Mouse (Mus musculus) Patski (cell line): ENCODE data around the gene Ifitm2. TPM values are rescaled to one million over a fixed set of nuclear protein-coding genes. Genes with fewer than 3 reads are reported as not detected.

Experiments
- ATAC-seq: fragments of 100-300 bp; one replicate; pipeline ENCODE4 v1.8.0; 2021
- CTCF ChIA-PET: fragments of 350-600 bp; sonication (Branson Sonifier 250); formaldehyde crosslinking; loops from one replicate; lab custom pipeline; 2022; ENCODE audit warnings: inconsistent platforms; lab: Charles Lee
- POLR2A ChIA-PET: fragments of 350-600 bp; sonication (Branson Sonifier 250); formaldehyde crosslinking; loops from one replicate; lab custom pipeline; 2022; ENCODE audit warnings: antibody characterized with exemption, inconsistent platforms; lab: Charles Lee
- DNase-seq: peaks from one replicate; pipeline ENCODE4 v3.0.0-alpha.2; 2011; ENCODE audit warnings: low read depth, low spot score
- H3K27me3 ChIP-seq: fragments of 371-371 bp; one replicate; pipeline ENCODE4 v1.5.1; 2021
- CTCF ChIP-seq: fragments of 100-300 bp; IDR thresholded peaks from one replicate; pipeline ENCODE4 v1.5.1; 2021
- in situ Hi-C: fragments of 300-500 bp; cut with MboI; formaldehyde crosslinking; loops from 3 replicates; pipeline ENCODE4 v1.11.1; 2018; ENCODE audit warnings: low pct_unique_long_range_greater_than_20kb, mixed read lengths
- polyA plus RNA-seq: library from polyadenylated mRNA; unstranded; gene quantifications from one replicate; pipeline ENCODE4 v1.2.3, GENCODE M21; 2021

The Ifitm2 gene
- polyA plus RNA-seq, 1 experiment from 2014 or later: 257 TPM

DNA sequence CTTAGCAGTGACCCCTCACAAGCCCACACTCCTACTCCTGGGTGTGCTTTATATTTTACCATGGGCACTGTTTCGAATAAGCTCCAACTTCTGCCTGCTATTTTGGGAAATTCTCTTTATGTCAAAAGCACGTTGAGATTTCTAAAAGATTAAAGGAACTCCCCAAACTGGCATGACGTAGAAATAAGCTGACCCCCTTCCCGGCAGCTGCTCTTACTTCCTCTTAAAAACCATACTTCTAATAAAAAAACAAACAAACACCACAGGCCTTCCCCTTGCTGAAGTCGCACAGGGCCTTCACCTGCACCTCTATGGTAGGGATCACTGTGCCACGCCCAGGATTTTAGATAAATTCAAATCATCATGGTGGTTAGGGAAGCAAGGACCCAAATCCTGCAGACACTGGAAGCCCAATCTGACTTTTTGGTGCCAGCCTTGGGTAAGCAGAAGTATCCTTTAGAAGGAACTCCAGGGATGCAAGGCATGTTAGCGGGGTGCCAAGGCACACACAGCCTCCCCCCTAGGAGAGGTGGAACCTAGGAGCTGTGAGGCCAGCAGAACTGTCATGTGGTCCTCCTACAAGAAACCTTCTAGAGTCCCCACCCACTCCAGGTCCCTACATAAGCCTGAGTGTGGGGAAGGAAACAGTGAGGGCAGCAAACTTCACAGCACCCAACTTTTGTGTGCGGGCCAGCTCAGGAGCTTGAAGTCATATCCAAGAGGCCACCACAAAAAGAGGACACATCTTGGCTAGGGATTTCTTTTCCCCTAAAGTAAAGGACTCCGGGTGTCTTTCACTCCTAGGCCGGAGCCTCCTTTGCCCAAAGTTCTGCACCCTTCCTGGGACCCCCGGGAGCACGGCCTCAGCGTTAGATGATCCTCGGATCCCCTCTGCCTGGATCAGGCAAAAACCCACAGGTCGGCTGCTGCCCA, 1.7 kb downstream of the Ifitm2 start:
- in situ Hi-C loops: no loop called here
- ChIA-PET CTCF (interaction anchor here (1.3 to 2.0 kb wide), 2 partner anchors 12 to 46 kb away, joined by 3 to 5 read pairs; no protein-coding TSS in a partner anchor), POLR2A (interaction anchor here (1.1 kb wide), 1 partner anchor 11 kb away, joined by 3 read pairs; no protein-coding TSS in a partner anchor)
- no peak for TF ChIP-seq CTCF
- no peak for ATAC-seq
- H3K27me3 ChIP-seq: no peaks in the 10 kb centered on the region
- DNase-seq: no peak

DNA sequence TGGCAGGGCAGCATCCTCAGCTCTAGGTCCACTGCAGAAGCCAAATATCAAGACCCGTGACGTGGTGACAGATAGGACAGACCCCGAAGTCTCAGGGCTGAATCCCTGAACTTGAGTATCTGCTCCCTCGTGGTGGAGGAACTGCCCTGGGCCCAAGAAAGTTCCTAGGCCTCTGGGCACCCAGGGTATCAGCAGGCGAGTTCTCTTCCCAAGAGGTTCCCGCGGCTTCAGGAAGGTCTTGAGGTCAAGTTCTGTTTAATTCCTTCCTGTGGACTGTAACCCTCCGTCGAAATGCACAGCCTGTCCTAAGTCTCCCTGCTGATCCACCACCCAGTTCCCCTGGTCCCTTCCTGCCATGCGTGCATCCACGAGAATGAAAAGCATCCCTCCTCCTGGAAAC, 2.7 kb downstream of the Ifitm2 start:
- no peak for ATAC-seq
- no peak for TF ChIP-seq CTCF
- POLR2A ChIA-PET: no interaction called here
- CTCF ChIA-PET: no interaction called here
- H3K27me3 ChIP-seq: no peaks in the 10 kb centered on the region
- no peak for DNase-seq
- in situ Hi-C loops: no loop called here

DNA sequence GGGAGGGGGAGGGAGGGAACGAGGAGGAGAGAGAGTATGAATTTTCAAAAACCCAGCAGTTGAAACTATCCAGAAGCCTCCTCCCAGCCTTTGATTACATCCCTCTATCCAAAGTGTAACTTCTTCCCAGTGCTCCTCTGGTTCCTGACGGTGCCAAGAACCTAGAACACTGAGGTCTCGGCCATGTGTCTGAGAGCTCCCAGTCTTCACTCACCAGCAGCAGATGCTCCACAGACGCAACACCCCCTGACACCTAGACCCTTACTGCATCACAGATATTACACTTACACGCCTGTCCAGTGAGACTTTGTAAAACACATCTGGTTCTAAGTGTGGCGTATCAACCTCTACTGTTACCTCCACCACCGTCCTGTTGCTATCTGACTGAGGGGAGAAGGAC, 3.3 kb downstream of the Ifitm2 start:
- H3K27me3 ChIP-seq: no peaks in the 10 kb centered on the region
- POLR2A ChIA-PET: no interaction called here
- DNase-seq (no peak), ATAC-seq (no peak)
- CTCF ChIA-PET: interaction anchor here (0.9 kb wide), 1 partner anchor 10 kb away, joined by 3 read pairs; no protein-coding TSS in a partner anchor
- TF ChIP-seq CTCF: no peak
- in situ Hi-C loops: no loop called here

DNA sequence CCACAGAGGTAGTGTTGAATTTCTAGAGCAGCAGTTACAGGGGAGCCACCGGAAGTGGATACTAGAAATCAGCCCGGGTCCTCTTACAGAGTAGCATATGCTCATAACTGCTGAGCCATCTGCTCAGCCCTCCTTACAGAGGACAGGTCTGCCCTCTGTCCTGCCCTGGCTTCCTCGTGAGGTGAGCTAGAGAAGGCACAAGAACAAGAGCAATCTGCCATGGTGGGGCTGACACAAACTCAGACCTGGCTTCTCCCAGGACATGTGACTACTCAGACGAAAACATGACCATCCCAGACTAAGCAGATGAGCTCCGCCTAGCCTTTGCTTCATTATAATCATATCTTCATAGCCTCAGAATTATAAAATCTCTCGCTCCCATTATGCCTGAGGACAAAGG, 4.0 kb downstream of the Ifitm2 start:
- ATAC-seq (no peak), DNase-seq (no peak)
- ChIA-PET CTCF (interaction anchor here (0.9 kb wide), 1 partner anchor 9 kb away, joined by 3 read pairs; no protein-coding TSS in a partner anchor), POLR2A (interaction anchor here (0.6 kb wide), 1 partner anchor 376 kb away, joined by 3 read pairs; the partner anchor contains the start of genes Deaf1 and Tmem80)
- no peak for TF ChIP-seq CTCF
- H3K27me3 ChIP-seq: no peaks in the 10 kb centered on the region
- in situ Hi-C loops: no loop called here

DNA sequence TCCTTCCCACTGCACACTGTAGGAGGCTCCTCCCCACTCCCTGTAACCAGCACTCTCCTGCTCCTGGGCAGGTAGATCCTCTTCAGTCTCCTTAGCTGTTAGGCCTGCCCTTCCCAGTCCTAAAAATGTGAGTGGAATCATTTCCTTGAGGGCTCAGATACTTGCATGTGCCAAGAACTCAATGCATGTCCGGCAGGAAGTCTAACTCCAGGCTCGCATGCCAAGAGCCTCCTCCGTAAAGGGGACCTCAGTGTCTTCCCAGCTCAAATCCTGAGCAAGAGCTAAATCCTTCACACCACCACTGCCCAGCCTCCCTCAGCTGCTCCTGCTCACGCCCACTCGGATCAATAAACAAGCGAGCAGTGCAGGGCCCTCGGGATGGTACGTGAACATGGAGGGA, 4.7 kb downstream of the Ifitm2 start:
- in situ Hi-C loops: no loop called here
- H3K27me3 ChIP-seq: no peaks in the 10 kb centered on the region
- no peak for DNase-seq
- no peak for ATAC-seq
- ChIA-PET POLR2A (interaction anchor here (0.6 kb wide), 1 partner anchor 376 kb away, joined by 3 read pairs; the partner anchor contains the start of genes Deaf1 and Tmem80), CTCF (interaction anchor here (1.3 kb wide), 1 partner anchor 8 kb away, joined by 4 read pairs; no protein-coding TSS in a partner anchor)
- TF ChIP-seq CTCF: no peak

DNA sequence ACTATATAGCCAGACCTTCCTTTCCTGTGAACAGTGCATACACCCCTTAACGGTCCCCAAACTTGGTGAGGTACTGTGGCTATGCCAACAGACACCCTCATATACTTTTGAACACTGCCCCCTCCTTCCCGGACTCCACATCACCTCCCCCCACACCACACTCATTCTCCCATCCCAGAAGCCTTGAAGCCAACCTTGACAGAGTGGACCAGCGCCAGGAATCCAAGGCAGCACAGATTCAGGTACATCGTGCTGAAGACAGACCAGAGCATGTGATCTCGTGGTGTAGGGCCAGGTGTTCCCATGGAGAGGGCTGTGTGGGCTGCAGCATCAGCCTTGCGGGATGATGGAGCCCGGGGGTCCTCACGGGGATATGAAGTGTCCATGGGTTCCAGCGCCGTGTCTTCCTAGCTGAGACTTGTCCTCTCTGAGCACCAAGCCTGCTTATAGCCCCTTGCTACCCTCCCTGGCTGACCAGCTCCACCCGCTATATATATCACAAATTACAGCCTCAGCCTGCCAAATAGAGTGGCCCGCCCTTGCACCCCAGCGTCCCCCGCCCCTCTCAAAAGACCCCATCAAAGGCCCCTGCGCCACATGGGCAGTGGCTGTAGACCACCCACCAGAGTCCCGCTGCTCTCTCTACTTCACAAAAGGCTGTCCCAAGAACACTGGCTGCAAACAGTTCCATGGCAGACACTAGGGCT, 5.8 kb downstream of the Ifitm2 start, which contains the start of gene Ifitm5:
Ifitm5 (minus strand) TSS at position 468 of the 707 bp plus-strand sequence.
- in situ Hi-C loops: no loop called here
- DNase-seq (no peak), ATAC-seq (no peak)
- CTCF ChIA-PET: interaction anchor here (1.3 kb wide), 1 partner anchor 9 kb away, joined by 4 read pairs; no protein-coding TSS in a partner anchor
- POLR2A ChIA-PET: no interaction called here
- no peaks in the 10 kb centered on the region for H3K27me3 ChIP-seq
- TF ChIP-seq CTCF: no peak

DNA sequence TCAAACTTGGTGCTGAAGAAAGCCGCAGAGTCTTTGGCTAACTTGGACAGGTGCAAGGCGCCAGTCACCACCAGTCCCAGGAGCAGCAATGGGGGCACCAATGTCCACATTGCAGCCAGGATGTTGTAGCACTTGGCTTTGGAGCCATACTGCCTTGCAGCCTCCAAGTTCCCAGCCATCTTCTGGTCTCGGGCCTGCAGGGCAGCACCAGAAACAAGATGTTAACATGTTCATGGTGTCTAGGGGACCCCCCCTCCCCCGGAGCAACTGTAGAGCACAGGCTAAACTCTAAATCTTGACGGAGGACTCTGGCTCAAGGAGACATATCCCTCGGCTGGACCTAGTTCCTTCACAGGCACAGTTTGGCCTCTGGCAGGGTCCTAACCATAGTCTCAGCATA, 6.5 kb downstream of the Ifitm2 start:
- ATAC-seq: no peak
- CTCF ChIA-PET: no interaction called here
- POLR2A ChIA-PET: no interaction called here
- in situ Hi-C loops: no loop called here
- no peaks in the 10 kb centered on the region for H3K27me3 ChIP-seq
- no peak for TF ChIP-seq CTCF
- no peak for DNase-seq

DNA sequence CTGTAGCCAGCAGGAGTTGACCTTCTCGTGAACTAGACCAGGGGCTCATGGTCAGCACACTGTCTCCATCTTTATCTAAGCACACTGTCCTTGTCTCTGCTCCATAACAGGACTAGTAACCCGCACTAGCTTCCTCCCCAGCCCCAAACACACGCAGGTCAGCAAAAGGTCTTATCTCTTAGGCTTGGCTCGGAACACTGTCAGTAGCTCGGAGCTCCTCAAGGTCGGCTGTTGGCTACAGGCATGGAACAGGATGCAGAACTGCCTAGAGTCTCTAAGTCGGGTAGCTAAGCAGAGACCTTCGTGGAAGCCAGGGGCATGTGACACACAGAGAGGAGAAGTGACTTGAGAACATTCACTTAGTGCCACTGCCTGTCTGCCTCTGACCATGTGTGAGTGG, 7.6 kb downstream of the Ifitm2 start:
- ATAC-seq (no peak), DNase-seq (no peak)
- CTCF ChIA-PET: interaction anchor here (0.9 kb wide), 1 partner anchor 11 kb away, joined by 4 read pairs; no protein-coding TSS in a partner anchor
- POLR2A ChIA-PET: no interaction called here
- no peak for TF ChIP-seq CTCF
- in situ Hi-C loops: no loop called here
- H3K27me3 ChIP-seq: no peaks in the 10 kb centered on the region

DNA sequence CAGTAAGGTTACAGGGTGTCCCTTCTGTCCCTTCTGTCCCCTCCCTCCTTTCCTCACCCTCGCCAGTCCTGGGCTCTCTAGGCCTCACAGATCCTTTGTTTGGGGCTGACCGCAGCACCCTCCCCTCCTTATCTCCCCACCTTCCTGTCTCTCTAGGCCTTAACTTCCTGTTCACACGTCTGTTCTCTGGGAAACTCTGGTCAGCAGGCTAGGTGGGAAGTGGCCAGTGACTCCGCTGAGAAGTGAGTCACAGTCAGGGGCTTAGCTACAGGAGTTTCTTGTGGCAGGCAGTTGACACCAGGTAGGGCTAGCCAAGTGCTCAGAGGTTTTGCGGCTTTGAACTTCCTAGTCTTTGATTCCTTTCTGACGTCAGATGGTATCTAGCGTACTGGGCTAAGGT, 8.8 kb downstream of the Ifitm2 start:
- in situ Hi-C loops: no loop called here
- no peak for TF ChIP-seq CTCF
- no peak for DNase-seq
- ChIA-PET POLR2A (interaction anchor here (0.6 kb wide), 1 partner anchor 123 kb away, joined by 7 read pairs; no protein-coding TSS in a partner anchor), CTCF (no interaction called here)
- no peaks in the 10 kb centered on the region for H3K27me3 ChIP-seq
- ATAC-seq: no peak

DNA sequence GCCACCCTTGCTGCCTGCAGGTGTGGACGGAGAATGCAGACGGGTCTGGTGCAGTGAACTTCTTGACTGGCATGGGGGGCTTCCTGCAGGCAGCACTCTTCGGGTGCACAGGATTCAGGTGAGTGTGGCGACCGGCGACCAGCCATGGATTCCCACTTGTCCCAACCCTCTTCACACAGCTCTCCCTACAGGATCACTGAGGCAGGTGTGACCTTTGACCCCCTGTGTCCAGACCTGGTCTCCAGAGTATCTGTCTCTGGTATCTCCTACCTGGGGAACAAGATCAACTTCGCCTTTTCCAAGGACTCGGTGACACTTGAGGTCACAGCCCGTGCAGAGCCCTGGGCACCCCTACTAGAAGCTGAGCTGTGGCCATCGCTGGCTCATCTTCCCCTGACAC, 9.5 kb downstream of the Ifitm2 start:
- ChIA-PET POLR2A (no interaction called here), CTCF (no interaction called here)
- no peak for ATAC-seq
- no peak for DNase-seq
- no peaks in the 10 kb centered on the region for H3K27me3 ChIP-seq
- TF ChIP-seq CTCF: no peak
- in situ Hi-C loops: no loop called here
